Mouse (Mus musculus) lung, postnatal 36 days (tissue): ENCODE results near the gene Sec14l5.

Source experiments
- DNase-seq: peaks from one replicate; pipeline ENCODE4 v3.0.0; 2022; ENCODE audit warnings: mixed read lengths

Gene Sec14l5

DNA sequence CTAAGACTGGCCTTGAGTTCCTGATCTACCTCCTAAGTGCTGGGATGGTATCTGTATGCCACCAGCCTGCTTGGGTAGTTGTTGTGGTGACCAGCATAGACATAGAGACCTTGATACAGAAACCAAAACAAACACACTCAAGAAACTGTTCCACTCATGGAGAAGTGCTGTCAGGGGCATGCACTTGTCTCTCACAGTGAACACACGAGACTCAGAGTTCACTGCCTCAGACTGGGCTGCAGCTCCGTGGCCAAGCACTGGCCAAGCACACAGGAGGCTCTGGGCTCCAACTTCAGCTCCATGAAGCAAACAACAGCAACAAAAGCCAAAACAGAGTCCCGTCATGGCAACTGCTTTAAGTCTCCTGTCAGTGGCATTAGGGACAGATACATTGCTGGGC, 8.1 kb downstream of the Sec14l5 start:
- DNase-seq = peak; percentile 26

DNA sequence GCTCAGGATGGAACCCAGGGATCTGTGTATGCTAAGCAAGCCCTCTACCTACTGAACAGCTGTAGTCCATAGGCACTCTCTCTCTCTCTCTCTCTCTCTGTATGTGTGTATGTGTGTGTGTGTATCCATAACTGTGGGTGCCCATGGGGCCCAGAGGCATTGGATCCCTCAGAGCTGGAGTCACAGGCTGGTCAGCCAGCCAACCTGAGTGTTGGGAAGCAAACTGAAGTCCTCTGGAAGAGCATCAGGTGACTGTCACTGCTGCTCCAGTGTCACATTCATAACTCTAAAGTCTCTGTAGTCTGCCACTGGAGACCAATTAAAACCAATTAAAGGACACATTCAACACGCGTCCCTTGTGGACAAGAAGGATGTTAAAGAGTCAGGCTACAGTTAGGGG, 9.6 kb downstream of the Sec14l5 start:
- DNase-seq = no peak

DNA sequence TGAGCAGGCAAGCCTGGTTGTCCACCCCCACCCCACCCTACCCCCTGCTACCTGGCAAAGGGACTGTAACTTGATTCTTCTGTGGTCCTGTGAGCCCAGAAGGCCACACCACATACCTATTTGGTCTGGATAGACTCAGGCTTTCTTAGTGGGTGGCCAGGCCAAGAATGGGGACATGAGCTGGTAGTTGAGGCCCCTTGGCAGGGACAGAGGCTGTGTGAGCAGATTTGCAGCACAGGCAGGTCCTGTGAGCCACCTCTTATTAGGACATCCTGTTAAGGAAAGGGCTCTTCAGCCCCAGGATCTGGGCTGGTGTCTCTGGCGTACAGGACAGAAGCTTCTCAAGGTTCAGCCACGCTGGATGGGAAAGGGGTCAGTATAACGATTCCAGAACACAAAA, 10.2 kb downstream of the Sec14l5 start:
- no peak for DNase-seq

DNA sequence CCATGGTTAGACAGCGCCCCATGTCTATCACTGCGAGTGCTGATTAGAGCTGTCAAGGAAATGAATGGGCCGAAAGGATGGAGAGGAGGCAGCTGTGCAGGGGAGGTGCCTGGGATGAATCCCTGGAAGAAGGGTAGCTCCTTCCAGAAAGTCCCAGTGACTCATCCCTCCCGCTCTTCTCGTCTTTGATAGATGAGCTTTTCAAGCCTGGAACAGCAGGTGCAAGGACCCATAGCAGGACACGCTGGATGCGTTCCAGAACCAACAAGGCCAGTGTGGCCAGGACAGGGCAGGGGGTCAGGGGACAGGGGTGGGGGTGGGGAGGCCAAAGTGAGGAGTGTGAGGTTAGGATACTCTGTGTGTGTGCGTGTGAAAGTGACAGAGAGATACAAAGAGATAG, 12.3 kb downstream of the Sec14l5 start:
- no peak for DNase-seq

DNA sequence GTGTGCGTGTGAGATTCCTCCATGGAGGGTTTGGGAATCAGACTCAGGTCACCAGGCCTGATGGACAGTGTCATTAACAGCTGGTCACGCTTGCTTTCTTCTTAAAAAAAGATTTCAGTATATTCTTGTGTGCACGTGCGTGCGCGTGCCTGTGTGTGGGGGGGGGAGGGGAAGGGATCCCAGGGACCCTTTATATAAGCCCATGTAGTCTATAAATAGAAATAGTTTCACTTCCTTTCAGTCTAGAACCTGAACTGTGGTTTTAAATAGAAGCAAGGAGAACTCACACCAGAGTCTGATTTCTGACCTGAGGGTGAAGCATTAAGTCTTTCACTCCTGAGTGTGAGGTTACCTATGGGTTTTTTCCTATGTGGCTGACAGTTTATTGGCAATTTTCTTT, 17.4 kb downstream of the Sec14l5 start:
- no peak for DNase-seq

DNA sequence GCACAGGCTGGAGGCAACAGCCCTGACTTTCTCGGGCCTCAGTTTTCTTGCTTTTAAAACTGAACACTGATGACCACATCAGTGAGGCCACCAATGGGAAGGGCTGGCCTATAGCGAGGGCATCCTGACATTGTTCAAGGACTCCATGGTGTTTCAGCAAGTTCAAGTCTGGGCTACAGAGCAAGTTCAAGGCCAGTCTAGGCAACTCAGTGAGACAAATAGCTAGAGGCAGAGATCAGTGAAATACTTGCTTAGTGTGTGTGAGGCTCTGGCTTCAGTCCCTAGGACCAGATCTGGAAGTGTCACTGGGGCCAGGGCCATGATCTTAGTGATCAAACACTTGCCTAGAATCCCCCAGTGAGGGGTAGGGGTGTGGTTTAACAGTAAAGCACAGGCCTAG, 21.1 kb downstream of the Sec14l5 start:
- no peak for DNase-seq

DNA sequence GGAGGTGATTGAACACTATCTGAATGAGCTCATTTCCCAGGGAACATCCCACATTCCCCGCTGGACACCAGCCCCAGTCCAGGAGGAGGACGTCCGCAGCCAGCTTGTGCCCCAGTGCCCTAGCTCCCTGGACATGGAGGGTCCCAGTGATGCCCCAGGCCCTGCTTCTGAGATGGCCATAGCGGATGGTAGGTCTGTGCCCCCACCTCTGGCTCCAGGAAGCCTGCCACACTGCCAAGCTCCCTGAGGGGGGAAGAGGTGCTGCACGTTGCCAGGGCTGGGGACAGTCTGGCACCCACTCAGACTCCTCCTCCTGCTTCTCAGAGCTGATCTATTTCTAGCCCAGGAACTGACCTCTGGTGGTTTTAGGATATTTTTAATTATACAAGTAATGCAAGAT, 21.9 kb downstream of the Sec14l5 start:
- no peak for DNase-seq

DNA sequence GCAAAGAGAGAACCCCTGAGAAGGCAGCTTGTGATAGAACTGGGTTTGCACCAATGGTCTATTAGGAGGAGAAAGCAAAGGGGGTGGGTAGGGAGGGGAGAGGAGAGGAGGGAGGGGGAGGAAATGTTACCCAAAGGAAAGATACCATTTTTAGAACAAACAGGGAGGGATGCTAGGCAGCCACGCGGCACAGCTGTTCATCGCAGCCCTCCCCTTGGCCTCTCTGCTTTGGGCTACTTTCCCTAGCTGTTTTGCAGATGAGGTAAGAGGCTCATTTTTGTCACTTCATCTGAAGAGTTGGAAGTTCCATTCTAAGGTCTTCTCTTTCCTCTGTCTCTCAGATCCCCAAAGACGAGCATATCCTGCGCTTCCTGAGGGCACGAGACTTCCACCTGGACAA, 25.7 kb downstream of the Sec14l5 start:
- no peak for DNase-seq

DNA sequence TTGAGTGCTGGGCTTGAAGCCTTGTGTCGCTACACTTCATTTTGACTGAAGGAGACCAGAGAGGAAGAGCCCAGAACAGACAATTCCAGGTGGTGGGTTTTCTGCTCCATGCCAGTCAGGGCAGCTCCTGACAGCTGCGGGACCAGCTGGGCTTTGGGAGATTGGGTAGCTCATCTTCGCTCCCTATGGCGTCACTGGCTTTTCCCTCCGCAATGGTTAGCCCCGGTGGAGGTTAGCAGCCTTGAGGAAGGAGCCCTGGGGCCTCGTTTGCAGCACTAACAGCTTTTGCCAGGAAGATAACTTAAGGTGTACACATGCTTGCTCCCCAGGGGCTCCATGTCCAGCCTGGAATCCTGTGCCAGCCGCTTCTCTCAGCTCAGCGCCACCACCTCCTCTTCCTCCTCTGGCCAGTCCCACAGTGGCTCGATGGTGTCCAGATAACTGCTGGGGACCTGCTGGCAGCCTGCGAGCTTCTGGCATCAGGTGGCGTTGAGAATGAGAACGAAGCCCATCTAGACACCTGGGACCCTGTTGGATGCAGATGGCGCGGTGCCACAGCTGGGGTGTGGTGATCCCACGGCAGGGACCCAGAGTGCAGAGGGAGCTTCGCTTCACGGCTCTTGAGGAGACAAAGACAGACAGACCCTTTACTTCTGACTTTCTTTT, 36.5 kb downstream of the Sec14l5 start:
- no peak for DNase-seq

DNA sequence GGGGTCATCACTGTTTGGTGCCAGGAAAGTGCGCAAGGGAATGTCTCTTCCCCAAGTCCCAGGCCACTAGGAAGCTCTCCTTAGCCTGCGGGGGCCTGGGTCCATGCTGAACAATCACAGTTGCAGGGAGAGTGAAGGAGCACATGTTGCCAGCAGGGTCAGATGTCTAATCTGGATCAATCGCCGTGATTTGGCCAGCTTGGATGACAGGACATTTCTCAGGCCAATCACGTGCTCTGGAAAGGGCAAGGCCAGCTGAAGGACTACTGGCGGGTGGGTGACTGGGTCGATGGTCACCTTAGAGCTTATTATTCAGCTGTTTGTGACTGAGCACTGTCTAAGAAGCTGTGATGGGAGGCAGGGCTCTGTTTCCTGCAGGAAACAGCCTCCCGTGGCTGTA, 37.2 kb downstream of the Sec14l5 start:
- DNase-seq = no peak

DNA sequence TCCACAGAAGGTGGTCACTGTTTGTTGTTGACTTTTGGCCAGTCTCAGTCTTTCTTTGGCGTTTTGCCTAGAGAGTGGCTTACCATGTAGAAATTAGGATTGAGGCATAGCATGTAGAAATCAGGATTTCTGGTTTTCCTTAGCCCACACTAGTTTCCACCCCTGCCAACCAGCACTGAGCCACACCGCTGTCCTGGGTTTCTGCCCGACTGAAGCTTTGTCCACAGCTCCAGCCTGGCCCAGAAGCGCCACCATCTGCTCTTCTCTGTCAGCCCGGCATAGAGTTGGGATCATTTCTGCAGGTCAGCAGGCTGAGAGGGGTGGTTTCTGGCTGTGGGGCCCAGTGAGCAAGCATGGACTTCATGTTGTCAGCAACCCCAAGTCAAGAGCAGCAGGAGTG, 38.0 kb downstream of the Sec14l5 start:
- no peak for DNase-seq

DNA sequence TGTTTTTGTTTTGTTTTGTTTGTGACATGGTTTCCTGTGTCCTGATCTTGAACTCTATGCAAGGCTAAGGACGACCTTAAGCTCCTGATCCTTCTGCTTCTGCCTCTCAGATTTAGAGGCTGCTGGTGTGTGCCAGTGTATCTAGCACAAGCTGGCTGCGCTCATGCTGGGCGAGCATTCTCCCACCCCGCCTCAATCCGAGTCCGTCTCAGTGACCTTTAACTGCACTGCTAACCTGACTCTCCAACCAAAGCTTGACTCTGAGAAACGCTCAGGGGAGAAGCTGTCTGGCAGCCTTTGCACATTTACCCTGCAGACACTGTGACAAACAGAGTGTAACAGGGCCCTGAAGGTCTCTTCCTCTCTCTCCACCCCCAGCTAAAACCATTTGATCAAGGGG, 38.8 kb downstream of the Sec14l5 start:
- no peak for DNase-seq

DNA sequence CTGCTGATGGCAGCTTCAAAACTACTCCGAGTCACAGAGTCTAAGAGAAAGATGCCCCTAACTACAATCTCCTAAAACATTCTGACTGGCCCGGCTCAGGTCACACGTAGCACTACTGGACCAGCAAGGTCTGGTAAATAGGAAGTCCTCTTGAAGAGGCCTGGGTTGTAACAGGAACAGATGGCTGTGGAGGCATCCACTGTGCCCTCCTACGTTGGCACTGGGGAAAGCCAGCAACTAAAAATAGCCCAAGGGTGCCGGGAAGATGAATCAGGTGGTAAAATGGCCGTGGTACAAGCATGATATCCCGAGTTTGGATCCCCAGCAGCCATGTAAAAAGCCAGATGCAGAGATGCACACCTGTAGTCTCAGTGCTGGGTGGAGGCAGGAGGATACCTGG, 39.3 kb downstream of the Sec14l5 start:
- no peak for DNase-seq

DNA sequence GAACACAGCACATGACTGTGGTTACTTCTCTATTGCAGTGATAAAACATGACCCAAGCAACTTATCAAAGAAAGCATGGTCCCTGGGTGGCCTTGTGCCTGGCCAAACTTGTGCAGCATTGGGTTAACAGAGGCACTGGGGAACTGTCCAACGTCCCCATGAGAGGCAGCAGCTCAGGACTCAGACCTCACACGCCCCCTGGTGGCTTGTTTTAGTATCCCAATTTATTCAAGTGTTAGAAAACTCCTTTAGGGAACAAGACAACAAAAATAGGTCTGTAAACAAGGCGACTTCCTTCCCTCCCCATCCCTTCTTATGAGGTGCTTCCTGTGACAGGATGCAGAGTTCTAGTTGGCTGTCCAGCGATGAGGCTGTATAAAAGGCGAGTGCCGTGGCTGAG, 48.2 kb downstream of the Sec14l5 start:
- DNase-seq = peak; percentile 85

DNA sequence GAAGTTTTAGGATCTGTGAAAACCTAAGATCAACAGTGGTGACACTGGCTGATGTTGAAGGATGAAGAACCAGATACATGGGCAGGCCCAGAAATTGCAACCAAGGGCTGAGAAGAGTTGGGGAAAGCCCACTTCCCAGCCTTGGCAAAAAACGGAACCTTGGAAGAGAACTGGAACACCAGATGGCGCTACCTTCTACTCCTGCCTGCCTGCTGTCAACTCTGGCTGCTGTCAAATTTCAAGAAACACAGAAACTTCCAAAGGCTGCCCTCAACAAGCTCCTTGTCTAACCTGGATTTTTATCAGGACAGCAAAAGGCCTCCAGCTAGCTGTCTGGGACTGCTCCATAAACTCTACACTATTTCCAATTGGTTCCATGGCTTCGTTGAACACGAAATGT, 55.8 kb downstream of the Sec14l5 start:
- DNase-seq = peak; percentile 82

DNA sequence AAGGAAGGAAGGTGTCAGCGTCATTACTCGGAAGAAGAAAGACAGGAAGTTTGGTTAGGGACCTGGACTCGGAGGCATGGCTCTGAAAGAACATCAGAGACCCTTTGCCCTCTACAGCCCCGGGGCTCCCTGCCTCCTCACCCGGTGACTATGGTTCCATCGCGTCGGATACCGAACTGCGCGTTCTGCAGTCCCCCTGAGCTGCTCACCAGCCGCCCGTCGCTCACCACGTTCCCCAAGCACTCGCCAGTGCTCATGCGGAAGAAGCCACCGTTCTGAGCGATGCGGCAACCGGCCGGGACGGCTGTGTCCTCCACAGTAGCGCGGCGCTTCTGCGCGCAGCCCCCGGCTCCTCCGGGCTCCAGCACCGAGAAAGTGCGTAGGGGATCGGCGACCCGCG, 56.3 kb downstream of the Sec14l5 start:
- DNase-seq = no peak

DNA sequence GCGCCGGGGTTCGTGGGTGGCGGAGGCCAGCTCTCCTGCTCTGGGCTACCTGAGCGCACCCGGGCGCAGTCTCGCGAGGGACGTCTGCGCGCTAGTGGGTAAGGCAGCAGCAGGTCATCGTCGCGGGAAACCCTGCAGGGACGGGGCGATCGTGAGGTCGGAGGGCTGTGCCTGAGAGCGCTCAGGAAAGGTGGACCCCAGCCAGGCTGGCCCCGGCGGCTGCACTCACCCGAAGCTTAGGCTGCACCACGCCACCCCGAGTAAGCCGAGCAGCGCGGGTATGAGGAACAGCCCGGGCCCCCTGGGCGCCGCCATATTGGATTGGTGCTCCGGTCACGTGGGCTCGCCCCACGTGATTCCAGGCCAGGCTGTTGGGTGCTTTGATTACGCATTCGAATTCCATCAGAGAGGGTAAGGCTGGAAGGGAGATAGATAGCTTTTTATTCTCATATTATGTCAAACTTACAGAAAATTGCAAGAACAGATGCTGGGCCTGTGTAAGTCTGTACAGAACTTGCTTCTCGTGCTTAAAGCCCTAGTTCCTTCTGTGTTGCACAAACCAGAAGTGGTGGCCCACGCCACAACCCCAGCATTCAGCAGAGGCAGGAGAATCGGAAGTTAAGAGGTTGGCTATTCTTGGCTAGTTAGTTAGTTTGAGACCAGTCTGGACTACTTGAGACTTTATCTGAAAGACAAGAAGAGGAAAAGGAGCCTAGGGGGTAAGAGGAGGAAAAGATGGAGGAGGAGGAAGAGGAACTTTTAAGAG, 56.9 kb downstream of the Sec14l5 start, which contains the start of gene Nagpa:
Gene Nagpa, minus strand, starts transcription at position 345 of the 766 bp plus-strand sequence.
- peak; percentile 91 for DNase-seq

DNA sequence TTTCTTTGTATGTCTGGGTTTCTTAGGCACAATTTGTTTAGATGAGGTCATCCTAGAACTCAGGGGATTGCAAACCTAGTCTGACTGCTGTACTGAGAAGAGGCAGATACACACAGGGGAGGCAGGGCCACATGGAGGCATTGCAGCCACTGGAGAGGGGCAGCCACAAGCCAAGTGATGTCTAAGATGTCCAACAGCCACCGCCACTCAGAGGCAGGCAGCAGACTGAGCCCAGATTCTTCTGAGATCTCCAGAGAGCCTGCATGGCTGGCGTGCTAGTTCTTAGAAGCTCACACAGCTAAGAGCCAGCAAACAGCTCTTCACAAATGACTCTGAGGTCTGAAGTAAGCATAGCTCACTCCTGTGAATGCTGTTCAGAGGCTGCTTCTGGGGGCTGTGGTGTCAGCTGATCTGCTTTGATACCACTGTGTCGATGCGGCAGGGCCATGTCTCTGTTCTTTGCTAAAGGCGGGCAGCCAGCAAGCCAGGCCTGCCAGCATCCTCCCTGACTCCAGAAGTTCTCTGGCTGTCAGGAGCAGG, 58.6 kb downstream of the Sec14l5 start:
- no peak for DNase-seq

DNA sequence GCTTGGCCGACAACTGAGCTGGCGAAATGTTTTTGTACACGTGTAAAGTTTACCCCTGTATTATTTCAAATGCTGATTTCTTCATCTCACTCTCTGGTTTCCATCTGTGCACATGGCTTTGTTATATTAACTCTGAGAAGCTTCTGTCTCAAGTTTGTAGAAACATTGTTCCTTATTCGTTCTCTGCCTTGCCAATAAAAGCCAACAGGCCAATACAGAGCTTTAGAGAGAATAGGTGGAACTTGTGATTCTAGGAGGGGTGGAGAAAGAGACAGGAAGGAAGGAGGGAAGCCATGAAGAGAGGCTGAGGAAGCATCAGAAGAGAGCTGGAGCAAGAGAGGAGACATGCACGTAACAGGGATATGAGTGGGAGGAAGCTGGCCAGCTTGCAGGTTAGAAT, 59.1 kb downstream of the Sec14l5 start:
- no peak for DNase-seq

DNA sequence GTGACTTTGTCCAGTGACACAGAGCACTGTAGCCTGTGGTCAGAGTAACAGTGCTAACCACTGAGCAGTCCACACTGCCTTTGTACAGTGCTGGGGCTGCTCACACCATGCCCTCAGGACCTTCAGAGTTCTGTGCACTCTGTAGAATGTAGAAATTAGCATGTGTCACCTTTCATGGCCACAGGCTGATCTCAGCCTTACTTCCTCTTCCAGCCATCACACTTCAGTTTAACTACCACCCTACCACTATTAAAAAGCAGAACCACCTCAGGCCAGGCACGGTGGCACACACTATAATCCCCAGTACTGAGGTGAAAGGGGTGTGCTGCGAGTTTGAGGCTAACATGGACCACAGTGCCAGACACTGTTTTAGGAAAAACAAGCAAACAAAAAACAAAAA, 63.5 kb downstream of the Sec14l5 start:
- DNase-seq = no peak

DNA sequence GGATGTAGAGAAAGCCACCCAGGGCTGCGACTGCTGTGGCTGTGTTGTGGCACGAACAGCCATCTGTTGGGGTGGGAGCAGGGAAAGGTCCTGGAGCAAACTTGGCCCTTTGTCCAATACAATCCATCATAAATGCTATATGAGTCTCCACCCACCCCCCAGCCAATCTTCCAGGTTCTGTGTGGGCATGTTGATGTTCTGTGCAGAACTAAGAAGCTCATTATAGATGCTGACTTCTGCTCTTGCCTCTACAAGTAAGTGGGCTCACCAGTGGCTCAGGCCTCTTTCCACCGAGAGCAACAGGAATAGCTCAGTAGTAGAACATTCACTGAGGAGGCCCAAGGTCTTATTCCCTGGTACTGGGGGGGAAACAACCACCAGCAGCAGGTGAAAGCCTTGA, 65.2 kb downstream of the Sec14l5 start:
- no peak for DNase-seq

DNA sequence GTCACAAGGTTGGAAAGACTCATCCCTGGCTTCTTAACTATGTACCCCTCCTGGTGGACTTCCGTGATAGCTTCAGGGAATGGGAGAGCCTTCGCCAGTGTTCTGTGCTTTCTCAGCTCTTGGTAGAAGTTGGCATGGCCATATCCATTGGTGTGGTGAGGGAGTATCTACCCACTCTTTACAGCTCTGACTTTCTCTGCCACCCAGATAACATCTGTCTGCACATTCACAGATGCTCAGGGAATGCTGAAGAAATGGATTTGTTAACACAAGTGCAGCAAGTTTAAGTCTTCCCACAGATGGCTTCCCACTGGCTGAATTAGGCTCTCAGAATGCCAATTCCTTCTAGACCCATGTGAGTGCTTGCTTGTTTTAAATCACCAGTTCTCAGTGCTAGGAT, 67.2 kb downstream of the Sec14l5 start:
- no peak for DNase-seq

DNA sequence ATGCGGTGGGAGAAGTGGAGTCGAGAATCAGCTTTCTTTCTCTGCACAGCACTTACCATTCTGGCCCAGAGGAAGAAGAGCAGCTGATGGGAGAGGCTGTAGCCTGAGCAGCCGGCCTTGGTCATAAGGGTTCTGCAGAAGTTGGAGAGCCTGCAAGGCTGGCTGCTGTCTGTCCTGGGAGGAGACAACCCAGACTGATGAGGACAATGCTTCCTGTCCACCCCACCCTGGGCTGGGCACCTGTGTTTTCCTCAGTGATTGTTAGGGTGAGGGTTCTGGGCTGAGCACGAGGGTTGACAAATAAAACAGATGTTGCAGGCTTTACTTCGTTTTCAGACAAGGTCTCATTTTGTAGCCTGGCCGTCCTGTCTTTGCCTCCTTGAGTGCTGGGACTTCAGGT, 69.8 kb downstream of the Sec14l5 start:
- no peak for DNase-seq

DNA sequence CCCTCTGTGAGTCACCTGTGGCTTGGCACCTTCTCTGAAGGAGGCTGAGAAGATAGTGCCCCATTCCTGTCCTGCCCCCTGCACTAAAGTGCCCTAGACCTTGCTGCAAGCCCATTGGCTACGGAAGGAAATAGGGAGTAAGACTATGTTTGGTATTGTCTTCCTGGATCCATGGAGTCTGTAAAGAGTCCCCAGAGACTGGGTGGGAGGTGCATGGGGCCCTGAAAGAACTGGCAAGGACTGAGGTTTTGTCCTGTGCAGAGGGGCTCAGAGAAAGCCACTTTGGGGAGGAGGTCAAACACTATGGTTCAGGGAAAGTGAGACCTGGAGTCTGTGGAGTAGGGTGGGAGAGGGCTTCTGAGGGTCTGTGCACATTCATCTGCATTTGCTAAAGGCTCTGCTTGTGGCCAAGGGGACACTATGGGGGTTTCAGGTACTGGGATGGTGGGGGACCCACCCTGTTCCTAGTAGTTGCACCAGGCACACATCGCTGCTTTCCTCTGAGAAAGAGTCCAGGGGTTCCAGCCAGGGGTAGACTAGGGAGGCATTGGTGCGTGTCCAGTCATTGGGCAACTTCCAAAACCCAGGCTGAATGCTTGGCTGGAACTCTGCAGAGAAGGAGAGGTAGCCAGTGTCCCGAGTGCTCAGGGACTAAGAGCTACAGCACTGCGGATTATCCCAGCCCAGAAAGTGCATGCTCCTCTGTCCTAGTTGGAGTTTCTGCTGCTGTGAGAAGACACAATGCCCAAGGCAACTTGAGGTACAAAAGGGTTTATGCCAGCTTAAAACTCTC, 70.6 kb downstream of the Sec14l5 start:
- DNase-seq = no peak
